Mouse (Mus musculus) gastrocnemius, adult 18-20 months (tissue): ENCODE data around the gene Kpna4. TPM values are rescaled to one million over a fixed set of nuclear protein-coding genes. Genes with fewer than 3 reads are reported as not detected.
A peak's percentile ranks its signal among the peaks of the same experiment; 100 is the strongest.

Source experiments
- DNase-seq: peaks from one replicate; pipeline ENCODE4 v3.0.0; 2021; ENCODE audit warnings: low spot score
- long read RNA-seq, 2 experiments: library from polyadenylated mRNA; stranded (forward); transcript quantifications; one replicate each; pipeline ENCODE4 v2.0.0; 2021
- total RNA-seq, 2 experiments: library from RNA; stranded (reverse); gene quantifications; 2 replicates each; pipeline ENCODE4 v1.2.3; 2021

Kpna4 gene
- 100 to 1,000 TPM; 122 to 133 TPM for total RNA-seq
- long read RNA-seq, experiment 1, full-length matches to known transcripts: 81 of 103 reads
- long read RNA-seq, experiment 1, partial matches to known transcripts: 4 of 103 reads
- long read RNA-seq, experiment 1, other reads (novel, unspliced or antisense): 18 of 103 reads
- long read RNA-seq, experiment 2, full-length matches to known transcripts: 57 of 75 reads
- long read RNA-seq, experiment 2, partial matches to known transcripts: 6 of 75 reads
- long read RNA-seq, experiment 2, other reads (novel, unspliced or antisense): 12 of 75 reads

DNA sequence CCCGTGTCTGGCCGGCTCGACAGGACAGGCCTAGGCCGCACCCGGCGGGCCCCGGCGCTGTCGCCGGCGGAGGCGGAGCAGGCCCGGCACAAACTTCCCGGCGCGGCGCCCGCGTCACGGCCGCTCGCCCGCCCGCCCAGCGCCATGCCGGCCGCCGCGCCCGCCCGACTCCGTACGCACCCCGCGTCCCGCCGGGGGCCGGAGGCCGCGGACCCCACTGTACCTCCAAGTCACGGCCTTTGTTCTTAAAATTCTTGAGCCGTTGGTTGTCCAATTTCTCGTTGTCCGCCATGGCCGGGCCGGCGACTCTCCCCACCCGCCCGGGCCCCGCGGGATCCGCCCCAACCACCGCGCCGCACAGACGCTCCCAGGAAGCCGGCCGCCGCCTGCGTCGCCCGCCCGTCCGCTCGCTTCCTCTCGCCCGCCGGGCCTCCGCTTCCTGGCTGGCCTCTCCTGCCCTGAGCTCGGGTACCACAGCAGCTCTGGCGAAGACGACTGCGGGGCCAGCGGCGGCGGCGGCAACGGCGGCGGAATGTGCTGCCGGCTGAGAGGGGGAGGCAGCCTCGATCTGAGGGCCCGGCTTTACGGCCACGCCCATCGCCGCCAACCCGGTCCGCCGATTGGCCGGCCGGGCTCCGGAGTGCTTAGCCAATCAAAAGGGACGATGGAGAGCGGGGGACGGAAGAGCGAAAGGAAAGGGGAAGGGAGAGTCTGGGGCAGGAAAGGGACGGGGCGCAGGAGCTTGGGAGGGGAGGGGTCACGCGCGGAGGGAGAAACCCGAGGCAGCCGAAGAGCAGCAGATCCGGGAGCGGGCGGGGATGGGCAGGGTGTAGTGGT is at the start of gene Kpna4:
Kpna4 (minus strand) TSS at position 605 of the 837 bp plus-strand sequence.
- DNase-seq: peak; percentile 93

DNA sequence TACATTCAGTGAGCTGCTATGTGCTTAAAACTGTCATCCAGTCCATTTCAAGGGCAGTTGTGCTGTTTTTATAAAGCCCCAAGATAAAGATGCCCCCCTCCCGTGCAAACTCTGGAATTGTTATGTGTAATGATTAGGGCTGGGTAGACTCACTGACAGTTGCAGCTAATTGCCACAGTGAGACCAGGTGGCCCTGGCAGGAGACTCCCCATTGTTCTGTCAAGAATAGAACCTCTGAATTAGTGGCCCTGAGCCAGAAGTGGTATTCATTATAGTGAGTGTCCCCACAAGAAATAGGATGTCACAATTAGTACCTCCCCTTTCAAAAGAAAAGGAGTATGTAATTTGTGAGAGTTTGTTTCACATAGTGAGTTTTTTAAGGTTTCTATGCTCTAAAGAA is 48.3 kb upstream of the Kpna4 start:
- no peak for DNase-seq

DNA sequence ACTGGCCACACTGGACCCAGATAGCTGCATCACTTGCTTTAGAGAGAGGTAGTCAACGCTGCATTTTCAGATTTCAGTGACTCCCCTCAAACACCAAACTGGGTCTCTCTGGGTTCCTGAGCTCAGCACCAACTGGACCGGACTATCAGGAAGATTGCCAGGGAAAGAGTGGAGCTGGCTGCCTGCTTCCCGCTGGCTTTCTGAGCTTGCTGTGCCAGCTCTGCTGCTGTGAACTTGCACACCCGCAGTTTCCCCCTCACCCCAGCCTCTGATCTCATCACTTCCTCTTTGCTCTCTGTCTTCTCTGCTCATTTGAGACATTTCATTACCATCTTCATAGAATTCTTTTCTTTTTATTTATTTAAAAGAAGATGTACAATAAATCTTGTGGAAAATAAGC is 44.2 kb upstream of the Kpna4 start:
- DNase-seq: no peak

DNA sequence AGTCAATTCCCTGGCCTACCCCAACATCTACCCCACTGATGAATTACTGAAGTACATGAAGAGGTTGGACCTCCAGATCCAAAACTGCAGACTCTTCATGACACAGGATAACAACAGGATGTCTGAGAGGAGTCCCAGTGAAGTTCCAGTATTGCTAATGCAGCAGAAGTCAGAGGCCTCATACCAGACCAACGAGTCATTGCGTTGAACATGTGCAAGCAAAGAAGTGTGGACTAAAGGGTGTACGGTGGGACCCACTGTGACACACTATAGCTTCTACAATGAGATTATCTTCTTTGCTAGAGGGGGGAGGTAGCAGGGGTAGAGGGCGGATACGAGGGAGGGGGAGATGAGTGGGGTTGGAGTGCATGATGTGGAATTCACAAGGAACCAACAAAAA is 42.9 kb upstream of the Kpna4 start:
- no peak for DNase-seq

DNA sequence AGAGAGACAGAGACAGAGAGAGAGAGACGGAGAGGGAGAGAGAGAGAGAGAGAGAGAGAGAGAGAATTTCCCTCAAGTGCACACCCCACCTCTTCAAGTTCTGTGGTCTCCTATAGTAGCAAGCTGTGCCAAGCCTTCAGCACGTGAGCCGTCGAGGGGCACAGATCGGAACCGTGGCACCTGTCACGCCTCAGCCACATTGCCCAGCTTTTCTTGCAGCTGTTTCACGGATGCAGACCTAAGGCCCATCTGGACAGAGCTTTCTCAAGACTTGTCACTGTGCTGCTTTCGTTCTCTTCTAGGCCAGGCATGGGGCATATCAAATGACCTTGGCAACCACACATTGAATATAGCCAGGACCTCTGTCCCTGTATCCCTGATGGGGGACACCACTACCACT is 41.8 kb upstream of the Kpna4 start:
- DNase-seq: no peak

DNA sequence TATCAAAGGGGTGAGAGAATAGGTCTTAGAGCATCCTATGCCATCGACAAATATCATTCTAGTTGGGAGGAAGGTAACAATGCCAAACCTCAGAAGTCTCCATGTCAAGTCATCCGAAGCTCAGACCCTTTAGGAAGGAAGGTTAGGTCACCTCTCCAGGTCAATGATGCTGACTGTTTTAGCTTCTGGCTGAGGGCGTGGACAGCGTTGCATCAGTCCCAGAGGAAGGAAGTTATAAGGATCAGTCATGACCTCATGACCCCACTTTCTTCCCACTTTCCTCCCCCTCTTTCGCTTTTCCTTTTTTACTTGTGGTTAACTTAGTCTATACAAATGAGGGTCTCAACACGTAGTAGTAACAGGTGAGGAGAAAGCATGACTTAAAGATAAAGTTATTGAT is 36.1 kb upstream of the Kpna4 start:
- no peak for DNase-seq

DNA sequence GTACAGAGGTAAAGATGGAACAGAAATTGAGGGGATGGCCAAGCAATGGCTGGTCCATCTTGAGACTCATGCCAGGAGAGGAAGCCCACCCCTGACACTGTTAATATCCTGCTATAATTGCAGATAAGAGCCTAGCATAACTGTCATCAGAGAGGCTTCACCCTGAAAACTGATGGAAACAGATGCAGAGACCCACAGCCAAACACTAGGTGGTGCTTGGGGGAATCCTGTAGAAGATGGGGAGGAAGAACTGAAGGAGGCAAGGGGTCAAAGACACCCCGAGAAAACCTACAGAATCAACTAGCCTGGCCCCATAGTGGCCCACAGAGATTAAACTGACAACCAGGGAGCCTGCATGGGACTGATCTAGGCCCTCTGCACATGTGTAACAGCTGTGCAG is 33.5 kb upstream of the Kpna4 start:
- DNase-seq: no peak

DNA sequence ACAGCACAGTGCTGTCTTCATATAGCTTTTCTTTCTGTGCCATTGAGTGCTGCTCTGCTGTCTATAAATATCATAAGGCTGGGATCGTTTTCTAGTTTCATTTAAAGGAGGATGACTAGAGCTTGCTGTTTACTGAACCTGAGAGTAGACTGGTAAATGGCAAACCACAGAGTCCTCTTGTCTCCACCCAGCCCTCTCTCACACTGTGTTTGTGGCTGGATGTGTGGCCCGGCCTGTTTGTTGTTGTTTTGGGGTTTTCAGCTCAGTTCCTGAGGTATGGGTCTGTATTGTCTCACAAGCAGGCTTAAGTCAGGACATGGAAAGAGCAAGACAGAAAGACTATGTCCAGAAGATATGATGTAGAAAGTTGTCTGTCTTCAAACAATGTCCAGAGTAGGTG is 32.6 kb upstream of the Kpna4 start:
- DNase-seq: no peak

DNA sequence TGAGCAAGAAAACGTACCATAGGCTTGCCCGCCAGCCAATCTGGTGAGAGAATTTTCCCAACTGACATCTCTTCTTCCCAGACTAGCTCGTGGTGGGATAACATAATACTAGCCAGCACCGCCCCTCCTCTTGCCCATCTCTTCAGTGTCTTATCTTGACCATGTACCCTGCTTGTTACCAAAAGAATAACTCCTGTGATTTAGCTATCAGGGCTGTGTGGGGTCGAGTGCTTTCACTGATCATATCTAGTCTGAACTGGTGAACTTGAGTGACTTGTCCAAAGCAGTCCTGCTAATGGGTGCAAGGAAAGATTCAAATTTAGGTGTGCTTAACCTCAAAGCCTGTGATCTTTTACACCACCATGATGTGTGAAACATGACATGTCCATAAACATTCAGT is 31.0 kb upstream of the Kpna4 start:
- no peak for DNase-seq

DNA sequence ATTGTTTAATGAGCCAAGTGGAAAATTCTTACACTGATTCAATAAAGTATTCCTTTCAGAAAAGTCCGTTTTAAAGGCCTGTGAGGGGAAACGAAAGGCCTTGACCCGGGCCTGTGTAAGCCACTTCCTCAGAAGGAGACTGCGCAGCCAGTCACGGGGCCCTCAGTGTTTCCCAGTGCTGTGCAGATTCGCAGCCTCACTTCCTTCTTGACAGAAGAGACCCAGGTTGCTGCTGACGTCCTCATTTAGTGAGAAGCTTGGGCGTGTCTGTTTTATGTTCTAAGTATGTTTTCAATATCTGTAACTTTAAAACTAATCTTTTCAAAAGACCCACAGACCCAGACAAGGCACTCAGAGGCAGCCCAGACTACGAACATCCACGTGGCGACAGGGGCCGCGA is 29.6 kb upstream of the Kpna4 start:
- peak; percentile 12 for DNase-seq

DNA sequence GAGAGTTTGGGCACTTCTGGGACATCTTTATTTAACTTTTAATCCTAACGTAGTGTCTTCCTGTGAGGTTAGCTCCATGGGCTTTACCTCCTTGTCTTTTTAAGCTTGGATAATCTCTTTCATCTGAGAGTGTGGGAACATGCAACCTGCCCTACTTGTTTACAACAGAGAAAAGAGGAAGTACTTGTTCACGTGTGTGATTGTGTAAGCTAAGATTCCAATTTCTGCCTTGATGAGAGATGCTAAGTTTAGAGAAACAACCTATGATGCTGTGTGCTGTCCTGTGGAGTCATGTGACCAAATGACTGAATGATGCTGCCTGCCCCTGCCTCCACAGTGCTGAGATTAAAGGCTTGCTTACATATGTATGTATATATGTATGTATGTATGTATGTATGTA is 27.8 kb upstream of the Kpna4 start:
- no peak for DNase-seq

DNA sequence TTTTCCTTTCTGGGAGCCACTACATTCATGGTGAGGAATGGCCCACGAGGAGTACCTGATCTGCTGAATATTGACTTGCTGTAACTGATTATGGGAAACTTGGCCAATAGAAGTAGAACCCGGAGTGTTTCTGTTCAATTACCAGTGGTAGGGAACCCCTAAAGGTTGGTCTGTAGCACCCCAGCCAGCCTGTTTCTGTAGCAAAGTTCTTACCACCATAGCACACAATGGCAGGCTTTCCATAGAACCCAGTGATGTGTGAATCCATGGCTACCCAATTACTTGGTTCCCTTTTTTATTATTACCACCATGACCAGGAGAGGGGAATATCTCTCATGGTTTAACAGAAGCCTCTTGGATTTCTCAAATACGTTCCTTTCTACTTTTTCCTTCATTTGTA is 24.0 kb upstream of the Kpna4 start:
- DNase-seq: no peak

DNA sequence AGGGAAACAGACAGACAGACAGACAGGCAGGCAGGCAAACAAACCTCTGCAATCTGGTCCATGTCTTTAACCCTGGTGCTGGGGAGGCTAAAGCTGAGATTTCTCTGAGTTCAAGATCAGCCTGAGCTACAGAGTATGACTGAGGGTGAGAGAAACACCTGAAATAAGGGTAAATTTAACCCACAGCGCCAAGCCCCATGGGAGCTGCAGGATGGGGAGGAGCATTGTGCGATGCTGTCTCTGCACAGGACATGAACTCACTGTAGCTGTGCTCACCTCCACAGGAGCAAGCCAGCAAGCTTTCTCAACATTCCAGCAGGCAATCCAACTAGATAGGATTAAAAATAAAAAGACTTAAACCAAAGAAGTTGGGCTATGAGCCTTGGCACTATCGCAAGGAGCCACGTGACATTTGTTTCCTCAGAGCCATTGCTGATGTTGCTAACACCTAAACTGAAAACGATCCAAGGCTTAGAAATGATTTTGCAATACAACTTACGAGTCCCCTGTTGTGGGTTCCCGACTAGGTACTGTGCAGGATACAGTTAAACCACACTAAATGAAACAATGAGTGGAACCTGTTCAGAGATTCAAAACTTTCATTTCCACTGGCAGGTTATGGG is 15.6 kb upstream of the Kpna4 start:
- no peak for DNase-seq

DNA sequence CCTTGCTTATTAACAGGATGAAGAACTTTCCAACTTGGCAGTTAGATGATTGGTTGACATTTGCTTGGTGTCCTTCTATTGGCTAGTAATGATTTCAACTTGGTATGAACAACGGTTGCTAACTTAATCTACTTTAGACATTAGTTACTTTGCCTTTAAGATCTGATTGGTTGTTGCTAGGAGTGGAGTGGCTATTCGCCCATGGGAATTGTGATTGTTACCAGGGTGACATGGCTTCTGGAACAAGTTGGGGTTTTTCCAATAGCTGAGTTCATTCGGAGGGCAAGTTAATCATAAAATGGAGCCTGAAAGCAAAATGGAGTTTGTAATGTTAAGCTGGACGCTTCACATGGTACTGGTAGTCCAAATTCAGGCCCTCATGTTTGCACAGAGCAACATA is 13.9 kb upstream of the Kpna4 start:
- DNase-seq: no peak

DNA sequence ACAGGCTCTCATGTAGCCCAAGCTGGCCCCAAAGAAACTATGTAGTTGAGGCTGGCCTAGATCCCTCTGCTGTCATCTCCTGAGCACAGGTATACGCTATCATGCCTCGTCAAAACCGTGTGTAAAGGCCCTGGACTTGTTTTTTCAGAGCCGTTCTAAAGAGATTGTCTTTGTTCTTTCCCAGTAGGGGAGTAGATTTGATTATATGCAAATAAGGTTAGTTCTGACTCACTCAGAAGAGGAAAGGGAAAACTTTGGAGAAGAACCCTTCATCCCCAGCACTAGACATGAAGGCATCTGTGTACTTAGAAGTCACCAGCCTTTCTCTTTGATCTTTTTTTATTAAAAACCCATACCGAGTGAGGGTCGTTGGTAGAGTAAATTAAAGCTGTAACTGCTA is 9.1 kb upstream of the Kpna4 start:
- DNase-seq: no peak

DNA sequence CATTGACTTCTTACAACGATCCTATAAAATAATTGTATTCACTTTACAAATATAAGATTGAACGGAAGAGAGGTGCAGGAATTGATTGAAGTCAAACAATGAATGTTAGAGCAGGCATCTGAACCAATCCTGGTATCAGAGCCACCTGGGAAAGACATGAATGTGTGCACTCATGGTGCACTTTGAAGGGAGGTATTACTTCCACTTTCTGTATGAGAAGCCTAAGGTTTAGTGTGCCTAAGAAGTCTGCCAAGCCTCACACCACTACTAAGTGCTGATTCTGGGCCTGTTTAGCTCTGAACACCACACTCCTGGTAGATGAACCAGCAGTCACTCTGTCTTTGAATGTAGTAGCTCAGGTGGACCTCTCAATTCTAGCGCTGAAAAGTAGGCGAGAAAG is 4.1 kb upstream of the Kpna4 start:
- DNase-seq: no peak

DNA sequence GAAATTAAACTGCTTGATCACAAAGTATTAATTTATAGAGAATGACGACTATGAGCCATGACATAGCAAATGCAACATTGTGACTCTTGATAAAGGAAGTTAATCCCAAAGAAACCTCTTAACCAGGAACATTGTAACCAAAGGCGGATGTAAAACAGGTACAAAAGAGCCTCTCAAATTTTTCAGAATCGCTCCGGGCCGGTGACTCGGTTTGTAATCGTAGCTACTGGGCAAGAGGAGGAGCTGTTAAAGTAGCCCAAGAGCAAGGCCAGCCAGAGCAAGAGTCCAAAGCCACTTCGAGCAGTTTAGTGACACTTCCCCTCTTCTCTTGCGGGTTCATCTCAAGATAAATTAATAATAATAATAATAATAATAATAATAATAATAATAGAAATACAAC is 780 bp upstream of the Kpna4 start:
- no peak for DNase-seq

DNA sequence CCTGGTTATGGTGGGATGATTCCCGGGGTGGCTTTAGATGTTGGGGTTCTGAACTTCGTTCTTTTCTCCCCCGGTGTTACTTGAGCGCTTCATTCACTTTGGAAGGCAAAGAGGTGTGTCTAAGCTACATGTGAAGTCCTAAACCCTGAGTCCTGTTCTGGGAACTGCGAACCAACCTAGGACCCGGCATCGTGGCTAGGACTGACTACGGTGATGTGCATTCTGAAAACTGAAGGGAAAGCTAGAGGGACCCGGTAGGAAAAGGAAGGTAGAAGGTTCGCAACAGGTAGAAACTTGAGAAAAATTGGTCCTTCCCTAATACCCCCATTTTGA is 399 bp upstream of the Kpna4 start:
- no peak for DNase-seq

DNA sequence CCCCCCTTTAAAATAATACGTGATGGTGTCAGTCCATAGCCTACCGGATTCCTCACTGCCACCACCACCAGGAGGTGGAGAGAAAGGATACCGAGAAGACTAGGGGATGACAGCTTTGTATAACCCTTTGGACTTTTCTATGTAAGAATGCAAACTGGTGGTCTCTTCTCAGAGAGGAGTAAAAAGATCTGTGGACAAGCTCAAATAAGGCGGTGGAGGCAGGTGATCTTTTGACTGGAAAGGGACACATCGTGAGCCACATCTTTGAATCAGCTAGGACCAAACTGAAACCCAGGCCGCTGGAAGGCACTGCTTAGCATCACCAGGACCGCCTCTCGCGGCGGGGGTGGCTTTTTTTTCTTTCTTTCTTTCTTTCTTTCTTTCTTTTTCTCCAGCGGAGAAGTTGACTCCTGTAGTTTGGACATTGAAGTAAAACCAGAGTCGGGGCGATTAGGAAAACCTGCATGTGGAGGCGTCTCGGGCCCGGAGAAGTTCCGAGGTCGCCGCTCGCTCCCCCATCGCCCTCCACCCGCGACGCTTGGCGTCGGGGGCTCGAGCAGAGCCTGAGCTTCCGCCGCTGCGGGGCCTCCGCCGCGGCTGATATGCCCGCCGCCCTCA is 913 bp downstream of the Kpna4 start:
- no peak for DNase-seq

DNA sequence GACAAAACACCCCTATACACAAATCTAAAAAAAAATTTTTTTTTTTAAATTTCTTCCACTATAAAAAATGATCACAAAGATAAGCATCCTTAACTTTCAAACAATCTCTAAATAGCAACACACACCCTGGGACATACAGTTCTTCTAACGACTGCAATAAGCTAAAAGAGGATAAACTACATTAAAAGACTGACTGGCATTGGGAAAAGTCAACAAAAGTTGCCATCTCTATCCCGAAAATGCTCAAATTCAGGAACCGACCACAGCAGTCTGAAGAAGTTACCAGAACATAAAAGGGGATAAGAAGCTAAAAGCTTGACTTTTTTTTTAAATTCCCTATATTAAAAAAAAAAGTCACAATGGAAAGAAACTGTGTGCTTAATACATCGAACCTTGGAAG is 1.5 kb downstream of the Kpna4 start:
- no peak for DNase-seq

DNA sequence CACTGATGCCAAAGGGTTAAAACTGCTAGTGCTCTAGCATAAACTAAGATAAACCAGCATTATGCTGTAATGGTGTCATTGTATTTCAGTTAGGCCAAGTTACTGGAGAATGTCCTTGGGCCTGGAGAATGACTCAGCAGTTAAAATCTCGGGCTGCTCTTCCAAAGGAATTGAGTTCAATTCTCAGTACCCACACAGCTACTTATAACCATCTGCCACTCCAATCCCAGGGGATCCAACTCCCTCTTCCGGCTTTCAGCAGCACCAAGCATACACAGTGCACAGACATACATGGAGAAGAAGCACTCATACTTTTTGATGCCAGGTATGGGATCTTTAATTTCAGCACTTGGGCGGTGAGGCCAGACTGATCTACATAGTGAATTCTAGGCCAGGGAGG is 8.1 kb downstream of the Kpna4 start:
- DNase-seq: no peak

DNA sequence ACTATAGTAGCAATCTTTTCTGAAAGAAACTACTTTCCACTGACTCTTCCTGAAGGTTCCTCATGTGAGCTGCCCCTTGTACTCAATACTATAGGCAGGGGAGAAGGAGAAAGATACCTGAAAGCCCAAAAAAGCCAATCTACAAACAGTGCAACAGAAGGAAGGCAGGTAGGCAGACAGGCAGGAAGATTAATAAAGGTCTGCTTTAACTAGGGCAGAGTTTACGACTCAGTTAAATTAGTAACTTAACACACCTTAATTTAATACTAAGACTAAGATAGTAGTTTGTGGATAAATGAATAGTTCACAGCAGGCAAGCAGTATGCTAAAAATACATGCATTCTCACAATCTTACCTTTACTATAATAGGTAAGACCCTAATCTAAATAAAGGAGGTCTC is 12.2 kb downstream of the Kpna4 start:
- DNase-seq: no peak

DNA sequence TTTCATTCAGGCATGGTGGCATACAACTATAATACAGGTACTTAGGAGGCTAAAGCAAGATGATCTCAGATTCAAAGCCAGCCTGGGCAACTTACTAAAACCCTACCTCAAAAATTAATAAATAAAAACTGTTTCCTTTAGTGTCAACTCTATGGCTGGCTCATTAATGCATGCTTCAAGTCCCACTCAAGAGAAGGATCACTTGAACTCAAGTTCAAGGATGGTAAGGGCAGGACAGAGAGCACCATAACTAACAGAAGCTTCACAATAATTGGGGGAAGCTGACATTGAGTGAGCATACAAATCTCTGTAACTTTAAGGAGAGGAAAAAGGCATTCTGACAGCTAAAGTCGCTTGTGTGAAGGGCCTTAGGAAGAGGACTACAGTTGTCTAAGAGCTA is 13.0 kb downstream of the Kpna4 start:
- no peak for DNase-seq
